Mouse (Mus musculus) neutrophil, adult 5-6 weeks (primary cell): ENCODE results near the gene Zfp612. TPM values are rescaled to one million over a fixed set of nuclear protein-coding genes. Genes with fewer than 3 reads are reported as not detected.

Experiments
- ATAC-seq: fragments of 151-379, 151-347 bp; 2 replicates; pipeline ENCODE4 v1.8.0; 2017; ENCODE audit warnings: mild to moderate bottlenecking, moderate TSS enrichment; ENCODE audit not compliant: insufficient number of reproducible peaks, poor library complexity, low FRiP score, severe bottlenecking; ENCODE audit errors: extremely low read depth
- total RNA-seq: library from RNA; stranded (forward); fragments of 200-1000 nt; gene quantifications from 2 replicates; pipeline ENCODE4 v1.2.3, GENCODE M21; 2017

The Zfp612 gene
- total RNA-seq, 1 experiment from 2014 or later: 1.0 TPM

DNA sequence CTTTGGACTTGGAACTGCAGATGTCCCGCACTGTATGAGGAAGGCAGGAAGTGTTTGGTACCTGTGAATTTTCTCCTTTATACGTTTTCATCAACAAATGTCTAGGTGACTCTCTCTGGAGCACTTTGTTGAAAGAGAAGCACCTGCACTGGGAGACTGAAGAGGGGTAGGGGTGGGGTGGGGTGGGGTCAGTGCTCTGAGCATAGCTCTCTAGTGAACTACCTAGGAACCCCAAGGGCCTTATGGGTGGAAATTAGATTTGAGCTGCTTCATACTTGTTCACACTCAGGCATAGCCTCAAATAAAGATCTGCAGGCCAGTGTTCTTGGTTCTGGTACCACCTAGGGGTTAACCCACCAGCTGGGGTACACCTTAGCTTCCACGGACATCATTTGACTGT lies 23.1 kb downstream of the Zfp612 start, which contains the start of gene Gm17720:
TSS of gene Gm17720 (minus strand) at position 101 of the 400 bp plus-strand sequence.
- ATAC-seq: no peak

DNA sequence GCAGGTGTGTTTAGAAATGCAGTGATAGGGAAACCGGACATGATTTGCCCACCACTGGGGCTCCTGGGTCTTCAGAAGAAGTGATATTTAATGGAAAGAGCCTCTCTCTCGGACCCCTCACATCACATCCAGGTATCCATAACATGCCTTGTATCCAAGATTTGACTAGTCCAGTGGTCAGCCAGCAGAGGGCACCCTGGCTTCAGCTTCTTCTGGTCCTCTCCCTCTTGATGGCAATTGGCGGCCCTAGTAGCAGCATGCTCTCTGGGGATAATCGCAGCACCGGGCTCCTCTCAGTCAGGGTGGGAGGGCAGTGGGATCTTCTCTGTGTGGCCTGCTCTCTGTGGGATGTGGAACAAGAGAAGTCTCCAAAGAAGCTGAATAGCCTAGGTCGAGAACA lies 40.2 kb downstream of the Zfp612 start:
- ATAC-seq: no peak

DNA sequence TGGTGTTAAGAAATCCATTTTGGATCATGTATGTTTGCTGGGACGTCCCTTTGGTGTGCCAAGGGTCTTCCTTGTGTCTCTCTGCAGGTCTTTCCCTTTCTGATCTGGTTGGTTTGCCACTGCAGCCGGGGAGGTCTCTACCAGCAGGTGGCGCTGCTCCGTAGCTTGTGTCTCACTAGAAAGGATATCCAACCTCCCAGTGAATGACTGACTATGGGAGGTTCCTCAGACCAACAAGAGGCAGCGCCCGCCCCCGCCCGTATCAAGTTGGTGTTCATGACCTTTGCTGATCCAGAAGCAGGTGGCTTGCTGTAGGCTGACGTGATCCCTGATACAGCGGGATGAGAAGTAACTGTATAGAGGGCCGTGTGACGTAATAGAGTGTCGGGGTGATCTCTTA lies 51.0 kb downstream of the Zfp612 start:
- ATAC-seq: no peak

DNA sequence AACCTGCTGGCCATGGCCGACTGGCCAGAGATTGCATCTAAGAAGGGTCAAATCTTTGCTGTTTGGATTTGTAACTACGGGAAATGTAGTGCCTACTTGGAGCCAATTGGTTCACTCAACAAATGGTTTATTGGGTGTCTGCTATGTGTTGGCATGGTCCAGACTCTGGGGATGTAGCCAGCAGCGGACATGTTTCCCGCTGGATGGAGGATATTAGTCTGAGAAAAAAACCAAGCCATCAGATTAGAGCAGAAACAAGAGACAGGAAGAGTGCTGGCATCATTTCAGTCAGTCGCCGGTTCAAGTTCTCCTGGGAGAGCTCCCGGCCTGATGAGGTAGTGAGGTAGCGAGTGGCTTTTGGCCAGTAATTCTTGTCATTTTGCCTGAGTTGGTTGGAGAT lies 54.7 kb downstream of the Zfp612 start:
- no peak for ATAC-seq

DNA sequence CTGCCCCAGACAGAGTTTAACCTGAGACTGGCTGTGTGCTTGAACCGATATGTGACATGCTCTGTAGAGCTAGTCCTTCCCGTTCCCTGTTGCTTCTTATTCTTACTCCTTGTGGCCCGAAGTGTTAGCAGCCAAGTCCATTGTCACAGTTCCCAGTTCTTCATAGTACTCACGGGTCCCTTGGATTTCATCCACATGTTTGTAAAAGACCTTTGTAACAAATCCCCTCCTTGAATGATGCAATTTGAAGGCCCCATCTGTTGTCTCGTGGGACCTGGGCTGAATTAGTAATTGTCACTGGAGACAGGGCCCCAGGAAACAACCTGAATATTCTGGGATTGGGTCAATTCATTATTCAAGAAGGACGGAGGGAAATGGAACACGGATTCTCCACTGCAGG lies 56.0 kb downstream of the Zfp612 start:
- ATAC-seq: no peak

DNA sequence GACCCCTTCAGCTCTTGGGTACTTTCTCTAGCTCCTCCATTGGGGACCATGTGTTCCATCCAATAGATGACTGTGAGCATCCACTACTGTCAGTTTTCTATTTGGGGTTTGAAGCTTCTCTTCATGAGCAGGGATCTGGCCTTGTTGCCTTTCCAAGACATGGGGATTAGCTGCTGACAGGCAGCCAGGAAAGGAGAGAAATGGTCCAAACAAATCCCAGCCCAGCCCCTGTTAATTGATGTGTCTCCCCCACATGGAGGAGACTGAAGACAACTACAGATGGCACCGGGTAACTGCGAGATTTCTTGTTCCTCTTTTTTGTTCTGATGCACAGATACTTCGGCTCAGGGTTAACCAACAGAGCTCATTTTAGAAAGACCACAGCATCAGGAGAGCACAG lies 60.6 kb downstream of the Zfp612 start:
- ATAC-seq: no peak

DNA sequence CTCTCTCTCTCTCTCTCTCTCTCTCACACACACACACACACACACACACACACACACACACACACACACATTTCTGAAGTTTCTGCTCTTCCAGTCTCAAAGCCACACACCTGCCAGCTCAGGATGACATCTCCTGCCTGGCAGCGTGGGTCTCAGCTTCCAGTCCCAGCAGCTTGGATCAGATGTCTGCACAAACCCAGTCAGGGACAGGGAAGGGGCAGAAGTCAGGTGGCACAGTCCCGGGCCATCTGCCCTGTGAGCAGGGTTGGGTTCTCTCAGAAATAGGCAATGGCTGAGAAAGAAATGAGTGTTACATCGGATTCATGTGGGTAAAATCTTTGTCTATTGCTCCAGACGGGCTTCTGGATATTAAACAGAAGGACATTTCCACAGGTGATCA lies 61.2 kb downstream of the Zfp612 start:
- no peak for ATAC-seq

Other genes starting within 250 kb of the Zfp612 start
- gene Phlpp2, start 211.2 kb upstream of the Zfp612 start, total RNA-seq: 7.7 and 9.1 TPM in 2 replicates
- 0.49 TPM in 1 of 2 replicates, not detected in the other for gene Marveld3, start 117.5 kb upstream of the Zfp612 start, total RNA-seq
- gene Tat, start 89.3 kb upstream of the Zfp612 start, total RNA-seq: not detected in 2 replicates
- gene Chst4, start 40.0 kb upstream of the Zfp612 start, total RNA-seq: not detected in 2 replicates
- gene Gm21964, start 21.5 kb downstream of the Zfp612 start, total RNA-seq: not detected in 2 replicates
- gene Gm17720, start 23.0 kb downstream of the Zfp612 start, total RNA-seq: not detected in 2 replicates
- gene Calb2, start 88.5 kb downstream of the Zfp612 start, total RNA-seq: not detected in 2 replicates
- 4.3 and 5.6 TPM in 2 replicates for gene Cmtr2, start 135.9 kb downstream of the Zfp612 start, total RNA-seq
- gene Hydin, start 187.2 kb downstream of the Zfp612 start, total RNA-seq: 0.12 TPM in 1 of 2 replicates, not detected in the other